Mouse (Mus musculus) C2C12 (cell line): Measurements from ENCODE around the gene Cap1.

Experiments used
- CTCF ChIP-seq: IDR thresholded peaks from one replicate; pipeline ENCODE4 v1.5.1; 2011; ENCODE audit not compliant: control insufficient read depth, insufficient read depth, insufficient read length
- MAX ChIP-seq: IDR thresholded peaks from one replicate; pipeline ENCODE4 v1.6.1; 2011; ENCODE audit warnings: mild to moderate bottlenecking, control low read depth
- MYOG ChIP-seq: IDR thresholded peaks from one replicate; pipeline ENCODE4 v1.6.1; 2011; ENCODE audit not compliant: control insufficient read depth, insufficient read length; ENCODE audit errors: extremely low read depth
- USF1 ChIP-seq: IDR thresholded peaks from one replicate; pipeline ENCODE4 v1.6.1; 2011; ENCODE audit warnings: low read depth, mild to moderate bottlenecking, control low read depth, moderate library complexity

GRCm38 (mm10) chr4:122892157-122892556 lies 6.3 kb upstream of the Cap1 start:
- no peak for TF ChIP-seq CTCF
- no peak for TF ChIP-seq USF1
- TF ChIP-seq MYOG, result no peak
- TF ChIP-seq MAX, result no peak
